Mouse (Mus musculus) embryonic facial prominence, embryonic 13.5 days (tissue): Measurements from ENCODE around the gene Rad23a. TPM values are rescaled to one million over a fixed set of nuclear protein-coding genes. Genes with fewer than 3 reads are reported as not detected.
A peak's percentile ranks its signal among the peaks of the same experiment; 100 is the strongest.

Source experiments
- ATAC-seq: fragments of 200-750 bp; cut with Nextera tagmentation; 2 replicates; pipeline ENCODE4 v1.8.0; 2017; ENCODE audit warnings: low read depth; ENCODE audit not compliant: insufficient number of reproducible peaks, insufficient read depth, low FRiP score, low TSS enrichment
- H3K27ac ChIP-seq: fragments of 300-500 bp; sonication (generic); 2 replicates; pipeline ENCODE4 v1.5.1; 2015; ENCODE audit warnings: moderate library complexity, mild to moderate bottlenecking, inconsistent platforms
- H3K27me3 ChIP-seq: fragments of 300-500 bp; sonication (generic); 2 replicates; pipeline ENCODE4 v1.6.1; 2015; ENCODE audit warnings: mild to moderate bottlenecking, inconsistent platforms
- H3K36me3 ChIP-seq: fragments of 300-500 bp; sonication (generic); 2 replicates; pipeline ENCODE4 v1.6.1; 2015; ENCODE audit warnings: mild to moderate bottlenecking, inconsistent platforms
- H3K4me1 ChIP-seq: fragments of 300-500 bp; sonication (generic); 2 replicates; pipeline ENCODE4 v1.6.1; 2015; ENCODE audit warnings: inconsistent platforms
- H3K4me2 ChIP-seq: fragments of 300-500 bp; sonication (generic); 2 replicates; pipeline ENCODE4 v1.6.1; 2015; ENCODE audit warnings: moderate library complexity, mild to moderate bottlenecking, inconsistent platforms
- H3K4me3 ChIP-seq: fragments of 300-500 bp; sonication (generic); 2 replicates; pipeline ENCODE4 v1.5.1; 2015; ENCODE audit warnings: mild to moderate bottlenecking, inconsistent platforms
- H3K9ac ChIP-seq: fragments of 300-500 bp; sonication (generic); 2 replicates; pipeline ENCODE4 v1.6.1; 2015; ENCODE audit warnings: mild to moderate bottlenecking, inconsistent platforms
- H3K9me3 ChIP-seq: fragments of 300-500 bp; sonication (generic); 2 replicates; pipeline ENCODE4 v1.6.1; 2016; ENCODE audit warnings: inconsistent platforms
- WGBS: fragments of 180-500 bp; shearing (Covaris S2); methylation state at CpG from one replicate; pipeline ENCODE4 v1.1.7; 2015; ENCODE audit warnings: mixed read lengths; 5-methylcytosine and 5-hydroxymethylcytosine counted together
- microRNA-seq: library from miRNA; unstranded; fragments of <30 nt; microRNA quantifications from one replicate; pipeline ENCODE4, GENCODE M21; 2016
- polyA plus RNA-seq: library from polyadenylated mRNA; unstranded; fragments of >200 nt; fragmentation: Nextera tagmentation; extraction: Ambion mirVana; gene quantifications from 2 replicates; pipeline ENCODE4 v1.2.1, GENCODE M21; 2015

Gene Rad23a
- polyA plus RNA-seq, 1 experiment from 2014 or later = 97.1 TPM

GRCm38 (mm10) chr8:84784681-84785505 lies 55.6 kb downstream of the Rad23a start:
- no peak overlapping the region for H3K27ac ChIP-seq
- no peaks in the 10 kb centered on the region for H3K36me3 ChIP-seq
- peaks cover 99% of the 10 kb centered on the region for H3K27me3 ChIP-seq
- H3K4me1 ChIP-seq = peaks cover 98% of the 10 kb centered on the region
- no peaks in the 10 kb centered on the region for H3K9me3 ChIP-seq
- WGBS = 4% methylated on average over 48 of the region's 48 CpGs
- ATAC-seq = no peak
- H3K4me3 ChIP-seq = peak overlapping the region; percentile 27
- H3K4me2 ChIP-seq = peak overlapping the region; percentile 45
- H3K9ac ChIP-seq = peak overlapping the region; percentile 54

Small RNA genes lying within 50 kb of the gene (microRNA-seq; reads per million reads assigned to microRNA genes)
- 0.74 reads per million for gene Mir7069

Other genes with a start within 250 kb of the Rad23a start
- gene Ier2, start 177.8 kb downstream of the Rad23a start, polyA plus RNA-seq = 64.3 and 67.6 TPM in 2 replicates
- gene Trmt1, start 154.4 kb downstream of the Rad23a start, polyA plus RNA-seq = 71.3 and 78.6 TPM in 2 replicates
- 16.3 and 16.6 TPM in 2 replicates for gene Nacc1, start 152.8 kb downstream of the Rad23a start, polyA plus RNA-seq
- gene Lyl1, start 139.2 kb downstream of the Rad23a start, polyA plus RNA-seq = 4.8 and 4.9 TPM in 2 replicates
- gene G430095P16Rik, start 117.7 kb downstream of the Rad23a start, polyA plus RNA-seq = 6.1 and 6.2 TPM in 2 replicates
- gene Nfix, start 40.3 kb downstream of the Rad23a start, polyA plus RNA-seq = 37.0 and 42.9 TPM in 2 replicates
- 7.0 TPM in 2 replicates for gene Dand5, start 17.8 kb downstream of the Rad23a start, polyA plus RNA-seq
- gene Gadd45gip1, start 9.1 kb downstream of the Rad23a start, polyA plus RNA-seq = 45.6 and 48.2 TPM in 2 replicates
- 959 and 1,012 TPM in 2 replicates for gene Calr, start 6.3 kb upstream of the Rad23a start, polyA plus RNA-seq
- gene Farsa, start 16.3 kb upstream of the Rad23a start, polyA plus RNA-seq = 105 and 108 TPM in 2 replicates
- gene Syce2, start 31.4 kb upstream of the Rad23a start, polyA plus RNA-seq = 101 and 111 TPM in 2 replicates
- 39.1 and 40.6 TPM in 2 replicates for gene Gcdh, start 53.3 kb upstream of the Rad23a start, polyA plus RNA-seq
- gene Klf1, start 61.3 kb upstream of the Rad23a start, polyA plus RNA-seq = 1.8 and 5.6 TPM in 2 replicates
- gene Dnase2a, start 67.9 kb upstream of the Rad23a start, polyA plus RNA-seq = 15.9 and 22.7 TPM in 2 replicates
- 1.4 and 1.6 TPM in 2 replicates for gene Mast1, start 96.7 kb upstream of the Rad23a start, polyA plus RNA-seq
- gene Rtbdn, start 106.3 kb upstream of the Rad23a start, polyA plus RNA-seq = 0.36 and 0.39 TPM in 2 replicates
- gene Gm49661, start 128.8 kb upstream of the Rad23a start, polyA plus RNA-seq = not detected in 2 replicates
- 888 and 1,010 TPM in 2 replicates for gene Prdx2, start 128.9 kb upstream of the Rad23a start, polyA plus RNA-seq
- 93.2 and 94.5 TPM in 2 replicates for gene Rnaseh2a, start 129.1 kb upstream of the Rad23a start, polyA plus RNA-seq
- 10.4 and 11.2 TPM in 2 replicates for gene Junb, start 138.1 kb upstream of the Rad23a start, polyA plus RNA-seq
- 23.2 and 24.7 TPM in 2 replicates for gene Hook2, start 149.9 kb upstream of the Rad23a start, polyA plus RNA-seq
- gene Best2, start 173.9 kb upstream of the Rad23a start, polyA plus RNA-seq = 0.14 TPM in 1 of 2 replicates, not detected in the other
- gene Asna1, start 184.6 kb upstream of the Rad23a start, polyA plus RNA-seq = 126 and 139 TPM in 2 replicates
- 133 and 146 TPM in 2 replicates for gene Trir, start 186.2 kb upstream of the Rad23a start, polyA plus RNA-seq
- gene Tnpo2, start 196.2 kb upstream of the Rad23a start, polyA plus RNA-seq = 30.1 and 43.4 TPM in 2 replicates
- gene Fbxw9, start 219.4 kb upstream of the Rad23a start, polyA plus RNA-seq = 36.7 and 38.2 TPM in 2 replicates
- gene Gm5741, start 227.3 kb upstream of the Rad23a start, polyA plus RNA-seq = 1.1 and 1.4 TPM in 2 replicates
- 55.1 and 70.7 TPM in 2 replicates for gene Dhps, start 231.1 kb upstream of the Rad23a start, polyA plus RNA-seq
- gene Wdr83os, start 240.1 kb upstream of the Rad23a start, polyA plus RNA-seq = 129 and 130 TPM in 2 replicates
- gene Wdr83, start 240.6 kb upstream of the Rad23a start, polyA plus RNA-seq = 45.2 and 46.2 TPM in 2 replicates
- 29.1 and 29.6 TPM in 2 replicates for gene Man2b1, start 242.6 kb upstream of the Rad23a start, polyA plus RNA-seq